Mouse (Mus musculus) embryonic facial prominence, embryonic 13.5 days (tissue): Measurements from ENCODE around the gene Satb2. TPM values are rescaled to one million over a fixed set of nuclear protein-coding genes. Genes with fewer than 3 reads are reported as not detected.
A peak's percentile ranks its signal among the peaks of the same experiment; 100 is the strongest.
"Not testable (repeated sequence)": the region's sequence is repeated elsewhere in the genome, so short reads cannot be mapped to it uniquely, and the experiment has no call there.

Experiments
- ATAC-seq: fragments of 200-750 bp; cut with Nextera tagmentation; 2 replicates; pipeline ENCODE4 v1.8.0; 2017; ENCODE audit warnings: low read depth; ENCODE audit not compliant: insufficient number of reproducible peaks, insufficient read depth, low FRiP score, low TSS enrichment
- H3K27ac ChIP-seq: fragments of 300-500 bp; sonication (generic); 2 replicates; pipeline ENCODE4 v1.5.1; 2015; ENCODE audit warnings: moderate library complexity, mild to moderate bottlenecking, inconsistent platforms
- H3K27me3 ChIP-seq: fragments of 300-500 bp; sonication (generic); 2 replicates; pipeline ENCODE4 v1.6.1; 2015; ENCODE audit warnings: mild to moderate bottlenecking, inconsistent platforms
- H3K36me3 ChIP-seq: fragments of 300-500 bp; sonication (generic); 2 replicates; pipeline ENCODE4 v1.6.1; 2015; ENCODE audit warnings: mild to moderate bottlenecking, inconsistent platforms
- H3K4me1 ChIP-seq: fragments of 300-500 bp; sonication (generic); 2 replicates; pipeline ENCODE4 v1.6.1; 2015; ENCODE audit warnings: inconsistent platforms
- H3K4me2 ChIP-seq: fragments of 300-500 bp; sonication (generic); 2 replicates; pipeline ENCODE4 v1.6.1; 2015; ENCODE audit warnings: moderate library complexity, mild to moderate bottlenecking, inconsistent platforms
- H3K4me3 ChIP-seq: fragments of 300-500 bp; sonication (generic); 2 replicates; pipeline ENCODE4 v1.5.1; 2015; ENCODE audit warnings: mild to moderate bottlenecking, inconsistent platforms
- H3K9ac ChIP-seq: fragments of 300-500 bp; sonication (generic); 2 replicates; pipeline ENCODE4 v1.6.1; 2015; ENCODE audit warnings: mild to moderate bottlenecking, inconsistent platforms
- H3K9me3 ChIP-seq: fragments of 300-500 bp; sonication (generic); 2 replicates; pipeline ENCODE4 v1.6.1; 2016; ENCODE audit warnings: inconsistent platforms
- WGBS: fragments of 180-500 bp; shearing (Covaris S2); methylation state at CpG from one replicate; pipeline ENCODE4 v1.1.7; 2015; ENCODE audit warnings: mixed read lengths; 5-methylcytosine and 5-hydroxymethylcytosine counted together
- polyA plus RNA-seq: library from polyadenylated mRNA; unstranded; fragments of >200 nt; fragmentation: Nextera tagmentation; extraction: Ambion mirVana; gene quantifications from 2 replicates; pipeline ENCODE4 v1.2.1, GENCODE M21; 2015

Gene Satb2
- polyA plus RNA-seq, 1 experiment from 2014 or later = 23.9 TPM

DNA sequence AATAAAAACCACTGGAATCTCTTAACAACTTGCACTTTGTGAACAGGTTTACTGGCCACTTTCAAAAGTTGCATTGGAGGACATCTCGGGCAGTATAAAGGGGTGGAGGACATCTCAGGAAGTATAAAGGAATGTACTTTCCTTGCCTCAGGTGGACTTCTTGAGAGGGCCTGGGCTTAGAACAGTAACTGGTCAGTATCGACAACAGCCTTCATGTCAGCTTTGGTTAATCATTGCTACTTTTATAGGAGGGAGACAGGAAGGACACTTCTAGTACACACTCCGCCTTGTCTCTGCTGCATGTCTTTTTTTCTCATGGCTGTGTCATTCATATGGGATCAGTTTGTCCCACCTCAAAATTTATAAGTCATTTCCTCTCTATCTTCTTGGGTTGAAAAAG, 156.4 kb downstream of the Satb2 start:
- Histone ChIP-seq H3K4me3 (no peak overlapping the region), H3K9me3 (no peaks in the 10 kb centered on the region), H3K27me3 (no peaks in the 10 kb centered on the region), H3K9ac (no peak overlapping the region), H3K36me3 (peaks cover 9% of the 10 kb centered on the region; the same call in 1 of the 2 replicates), H3K4me2 (no peak overlapping the region), H3K4me1 (peaks cover 10% of the 10 kb centered on the region; the same call in 1 of the 2 replicates), H3K27ac (no peak overlapping the region)
- WGBS = 91% methylated on average over 3 of the region's 3 CpGs
- no peak for ATAC-seq

DNA sequence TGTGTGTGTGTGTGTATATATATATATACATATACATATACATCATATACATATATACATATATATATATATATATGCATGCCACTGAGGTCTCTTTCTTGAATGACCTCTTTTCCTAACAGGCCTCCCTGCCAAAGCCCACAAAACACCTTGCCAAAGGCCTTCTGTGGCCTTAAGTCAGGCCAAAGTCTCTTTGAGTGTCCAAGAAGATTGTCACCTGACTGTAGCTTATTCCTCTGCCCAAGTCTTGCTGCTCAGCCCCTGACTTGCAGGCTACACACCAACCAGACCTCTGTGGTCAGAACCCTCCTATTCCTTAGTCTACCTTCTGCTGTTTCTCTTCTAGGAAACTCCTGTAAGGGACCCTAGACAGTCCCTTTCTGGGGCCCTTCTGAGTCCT, 164.9 kb downstream of the Satb2 start:
- Histone ChIP-seq H3K27me3 (peaks cover 4% of the 10 kb centered on the region; the same call in 1 of the 2 replicates), H3K4me3 (no peak overlapping the region), H3K9ac (no peak overlapping the region), H3K4me1 (peaks cover 11% of the 10 kb centered on the region; the same call in 1 of the 2 replicates), H3K9me3 (no peaks in the 10 kb centered on the region), H3K27ac (no peak overlapping the region), H3K4me2 (no peak overlapping the region), H3K36me3 (no peaks in the 10 kb centered on the region)
- no peak for ATAC-seq

DNA sequence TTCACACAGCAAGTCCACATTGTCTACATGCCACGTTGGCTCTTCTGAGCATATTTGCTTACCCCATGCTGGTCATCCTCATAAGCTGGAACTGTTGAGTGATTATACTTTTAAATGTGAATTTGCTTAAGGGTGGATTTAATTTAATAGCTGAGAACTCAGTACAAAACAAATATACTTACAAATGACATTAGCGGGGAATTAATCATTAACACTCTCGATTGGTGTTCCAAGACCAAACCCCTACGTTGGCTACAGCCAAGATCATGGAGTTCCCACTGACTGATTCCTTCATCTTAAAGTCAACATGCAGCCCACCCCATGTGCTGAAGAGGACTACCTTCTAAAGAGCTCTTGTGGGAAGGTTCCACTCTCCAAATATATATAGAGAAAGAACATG, 165.5 kb downstream of the Satb2 start:
- H3K27me3 ChIP-seq = peaks cover 4% of the 10 kb centered on the region; the same call in 1 of the 2 replicates
- no peaks in the 10 kb centered on the region for H3K36me3 ChIP-seq
- H3K9me3 ChIP-seq = no peaks in the 10 kb centered on the region
- no peak for ATAC-seq
- H3K9ac ChIP-seq = no peak overlapping the region
- no peak overlapping the region for H3K4me3 ChIP-seq
- WGBS = 91% methylated on average over 4 of the region's 4 CpGs
- no peak overlapping the region for H3K27ac ChIP-seq
- no peak overlapping the region for H3K4me2 ChIP-seq
- H3K4me1 ChIP-seq = peaks cover 7% of the 10 kb centered on the region; the same call in 1 of the 2 replicates

DNA sequence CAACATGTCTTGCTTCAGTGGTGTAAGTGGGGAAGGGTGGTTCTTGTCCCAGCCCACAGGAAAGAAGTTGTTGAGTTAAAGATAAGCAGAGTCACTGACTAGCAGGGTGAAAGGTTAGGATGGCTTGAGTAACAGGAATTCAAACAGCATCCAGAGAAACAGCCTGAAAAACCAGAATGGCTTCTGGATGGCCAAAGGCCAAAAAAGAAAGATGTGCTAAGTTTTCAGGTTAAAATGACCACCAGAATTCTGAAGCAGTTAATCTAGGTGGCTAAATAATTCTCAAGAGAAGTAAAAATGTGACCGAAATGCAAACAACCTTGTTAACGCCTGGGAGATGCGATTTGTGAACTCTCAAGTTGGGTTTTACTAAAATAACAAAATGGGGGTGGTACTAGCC, 167.0 kb downstream of the Satb2 start:
- WGBS = 91% methylated on average over 3 of the region's 3 CpGs
- H3K4me2 ChIP-seq = no peak overlapping the region
- H3K27me3 ChIP-seq = peaks cover 7% of the 10 kb centered on the region; the same call in 1 of the 2 replicates
- no peak overlapping the region for H3K9ac ChIP-seq
- H3K9me3 ChIP-seq = no peaks in the 10 kb centered on the region
- H3K36me3 ChIP-seq = no peaks in the 10 kb centered on the region
- H3K4me1 ChIP-seq = 0 out of 2 replicates have a peak, but pooled peaks cover 2% of the 10 kb centered on the region
- no peak overlapping the region for H3K27ac ChIP-seq
- no peak for ATAC-seq
- no peak overlapping the region for H3K4me3 ChIP-seq

DNA sequence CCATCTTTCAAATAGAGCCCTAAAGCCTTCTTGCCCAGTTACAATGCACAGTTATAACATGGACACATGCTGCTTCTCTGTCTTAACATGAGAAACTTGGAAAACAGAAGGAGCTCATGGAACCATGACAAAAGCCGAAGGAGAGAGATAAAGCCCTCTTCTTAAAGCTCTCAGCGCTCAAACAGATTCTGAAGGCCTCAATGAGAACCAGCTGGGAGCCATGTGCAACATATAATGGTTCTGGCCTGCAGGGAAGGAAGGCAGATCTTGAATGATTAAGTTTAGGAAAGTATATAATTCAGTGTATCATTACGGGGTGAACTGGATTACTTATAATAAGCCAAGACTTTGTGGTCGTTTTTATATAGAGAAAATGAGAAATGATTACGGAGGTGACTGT, 172.4 kb downstream of the Satb2 start:
- H3K4me3 ChIP-seq = no peak overlapping the region
- WGBS = 32% methylated on average over 5 of the region's 5 CpGs
- no peaks in the 10 kb centered on the region for H3K36me3 ChIP-seq
- 0 out of 2 replicates have a peak, but pooled peaks cover 4% of the 10 kb centered on the region for H3K27me3 ChIP-seq
- H3K27ac ChIP-seq = no peak overlapping the region
- H3K4me2 ChIP-seq = no peak overlapping the region
- ATAC-seq = no peak
- H3K4me1 ChIP-seq = peaks cover 7% of the 10 kb centered on the region; the same call in 1 of the 2 replicates
- H3K9ac ChIP-seq = no peak overlapping the region
- H3K9me3 ChIP-seq = no peaks in the 10 kb centered on the region

DNA sequence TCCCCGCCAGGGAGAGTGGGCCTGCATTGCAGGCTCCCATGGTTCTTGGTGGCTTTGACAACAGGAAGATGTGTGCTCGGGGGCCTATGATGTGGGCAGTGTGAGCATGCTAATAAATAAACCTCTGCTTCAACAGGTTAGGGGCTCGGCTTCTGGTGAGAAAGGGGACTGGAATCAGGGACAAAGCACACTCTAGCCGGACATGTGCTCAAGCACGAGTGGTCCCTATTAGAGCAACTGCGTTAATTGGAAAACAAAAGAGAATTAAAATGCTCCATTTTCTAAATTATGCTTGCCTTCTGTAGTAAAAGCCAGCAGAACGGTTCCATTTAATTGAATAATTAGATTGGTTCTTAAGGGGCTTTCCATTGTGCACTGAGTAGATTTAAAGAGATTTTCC, 177.8 kb downstream of the Satb2 start:
- no peak overlapping the region for H3K27ac ChIP-seq

DNA sequence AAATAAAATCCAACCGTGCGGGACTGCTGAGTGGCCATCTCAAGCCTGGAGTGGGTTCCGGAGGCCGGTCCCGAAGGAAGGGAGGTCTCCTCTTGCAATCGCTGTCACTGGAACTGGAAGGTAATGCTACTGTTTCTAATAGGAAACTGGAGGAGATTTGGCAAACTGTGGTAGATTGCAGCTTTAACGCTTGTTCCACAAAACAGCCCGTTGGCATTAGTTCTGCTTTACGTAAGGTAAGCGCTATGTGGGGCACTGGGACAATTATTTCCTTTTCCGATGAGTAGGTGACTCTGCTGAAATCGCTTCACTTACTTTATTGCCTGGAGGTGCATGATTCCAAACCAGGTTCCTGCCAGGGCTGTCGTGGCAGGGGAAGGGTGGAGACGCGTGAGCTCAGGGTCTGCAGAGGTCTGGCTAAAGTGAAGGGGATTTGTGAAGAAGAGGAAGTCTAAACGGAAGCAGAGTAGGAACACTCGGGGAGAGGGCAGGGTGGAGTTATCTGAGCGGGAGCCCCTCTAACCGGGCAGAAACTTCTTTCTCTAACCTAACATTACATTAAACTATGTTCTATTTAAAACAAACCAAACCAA, 183.3 kb downstream of the Satb2 start:
- H3K9ac ChIP-seq = no peak overlapping the region
- no peaks in the 10 kb centered on the region for H3K9me3 ChIP-seq
- no peaks in the 10 kb centered on the region for H3K27me3 ChIP-seq
- 63% methylated on average over 19 of the region's 19 CpGs for WGBS
- H3K4me1 ChIP-seq = no peaks in the 10 kb centered on the region
- H3K4me2 ChIP-seq = peak overlapping the region; percentile 34
- H3K36me3 ChIP-seq = peaks cover 32% of the 10 kb centered on the region
- no peak overlapping the region for H3K27ac ChIP-seq
- H3K4me3 ChIP-seq = no peak overlapping the region
- ATAC-seq = no peak

More for the DNA sequence above, 177.8 kb downstream of the Satb2 start:
- H3K9ac ChIP-seq = no peak overlapping the region
- no peak for ATAC-seq
- H3K4me2 ChIP-seq = no peak overlapping the region
- no peaks in the 10 kb centered on the region for H3K4me1 ChIP-seq
- H3K27me3 ChIP-seq = no peaks in the 10 kb centered on the region
- WGBS = 69% methylated on average over 7 of the region's 7 CpGs
- peaks cover 25% of the 10 kb centered on the region for H3K36me3 ChIP-seq
- no peaks in the 10 kb centered on the region for H3K9me3 ChIP-seq
- H3K4me3 ChIP-seq = no peak overlapping the region

DNA sequence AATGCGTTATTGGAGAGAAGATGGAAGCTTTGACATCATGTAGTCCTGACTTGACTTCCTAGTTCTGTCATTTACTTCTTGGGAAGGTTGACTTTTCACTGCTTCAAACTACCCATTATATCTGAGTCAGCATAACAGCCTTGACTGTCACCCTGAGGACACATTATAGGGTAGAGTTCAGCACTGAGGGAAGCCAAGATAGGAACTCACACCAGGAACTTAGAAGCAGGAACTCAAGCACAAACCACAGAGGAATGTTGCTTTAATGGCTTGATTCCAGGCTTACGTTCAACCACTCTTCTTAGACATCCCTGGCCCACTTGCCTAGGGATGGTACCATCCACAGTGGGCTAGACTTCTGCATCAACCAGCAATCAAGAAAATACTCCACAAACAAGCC, 188.8 kb downstream of the Satb2 start:
- H3K4me3 ChIP-seq = no peak overlapping the region
- H3K4me1 ChIP-seq = no peaks in the 10 kb centered on the region
- H3K36me3 ChIP-seq = 0 out of 2 replicates have a peak, but pooled peaks cover 4% of the 10 kb centered on the region
- no peaks in the 10 kb centered on the region for H3K27me3 ChIP-seq
- H3K4me2 ChIP-seq = no peak overlapping the region
- H3K9me3 ChIP-seq = no peaks in the 10 kb centered on the region
- no peak overlapping the region for H3K27ac ChIP-seq
- H3K9ac ChIP-seq = no peak overlapping the region
- ATAC-seq = no peak
- WGBS = 82% methylated on average over 2 of the region's 2 CpGs

DNA sequence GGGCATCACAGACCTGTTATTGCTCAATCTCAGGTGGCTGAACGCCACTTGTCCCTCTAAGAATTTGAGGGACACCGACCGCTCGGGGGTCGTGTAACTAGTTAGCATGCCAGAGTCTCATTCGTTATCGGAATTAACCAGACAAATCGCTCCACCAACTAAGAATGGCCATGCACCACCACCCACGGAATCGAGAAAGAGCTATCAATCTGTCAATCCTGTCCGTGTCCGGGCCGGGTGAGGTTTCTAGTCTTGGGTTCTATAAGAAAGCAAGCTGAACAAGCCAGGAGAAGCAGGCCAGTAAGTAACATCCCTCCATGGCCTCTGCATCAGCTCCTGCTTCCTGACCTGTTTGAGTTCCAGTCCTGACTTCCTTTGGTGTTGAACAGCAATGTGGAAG, 196.3 kb downstream of the Satb2 start:
- not testable (repeated sequence) for H3K4me2 ChIP-seq, ATAC-seq, H3K4me3 ChIP-seq, H3K27me3 ChIP-seq, H3K9ac ChIP-seq, H3K27ac ChIP-seq, H3K4me1 ChIP-seq, H3K9me3 ChIP-seq, H3K36me3 ChIP-seq
- WGBS = 89% methylated on average over 13 of the region's 13 CpGs

DNA sequence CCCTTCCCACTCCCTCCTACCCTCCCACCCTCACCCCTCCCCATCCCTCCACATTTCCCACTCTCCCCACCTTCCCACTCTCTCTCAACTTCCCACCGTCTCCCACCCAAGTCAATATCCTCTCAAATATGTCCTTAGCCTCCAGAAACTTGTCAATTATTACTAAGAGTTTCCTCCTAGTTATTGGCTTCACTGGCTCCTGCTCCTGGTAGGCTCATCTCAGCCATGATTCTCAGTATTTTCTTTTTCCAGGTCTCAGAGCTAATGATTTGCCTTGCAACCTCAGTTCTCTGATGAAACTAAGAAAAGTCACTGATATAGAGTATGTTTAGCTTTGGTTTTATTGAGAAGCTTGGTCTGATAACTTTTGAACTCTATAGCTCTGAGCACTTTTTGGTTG, 214.2 kb downstream of the Satb2 start:
- H3K9ac ChIP-seq = no peak overlapping the region
- H3K4me2 ChIP-seq = no peak overlapping the region
- H3K27ac ChIP-seq = no peak overlapping the region
- no peaks in the 10 kb centered on the region for H3K4me1 ChIP-seq
- H3K27me3 ChIP-seq = no peaks in the 10 kb centered on the region
- H3K36me3 ChIP-seq = no peaks in the 10 kb centered on the region
- 82% methylated on average over 1 of the region's 1 CpGs for WGBS
- H3K4me3 ChIP-seq = no peak overlapping the region
- ATAC-seq = no peak
- H3K9me3 ChIP-seq = no peaks in the 10 kb centered on the region

DNA sequence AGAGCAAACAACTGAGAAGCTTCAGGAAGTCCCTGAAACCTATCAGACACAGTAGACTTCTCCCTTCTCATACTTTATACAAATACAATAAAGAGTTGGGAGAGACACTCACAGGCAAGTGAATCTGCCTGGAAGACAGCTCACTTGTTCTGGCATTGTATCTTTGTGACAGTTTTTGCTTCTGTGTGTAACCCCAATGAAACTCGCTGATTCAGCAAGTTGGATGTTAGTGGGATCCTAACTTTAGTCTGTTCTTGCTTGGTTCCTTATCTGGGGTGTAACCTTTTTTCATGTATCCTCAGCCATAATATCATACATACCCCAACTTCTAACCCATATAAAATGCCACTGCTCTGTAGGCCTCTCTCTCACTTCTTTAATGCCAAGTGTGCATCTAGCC, 216.9 kb downstream of the Satb2 start:
- no peaks in the 10 kb centered on the region for H3K4me1 ChIP-seq
- H3K4me3 ChIP-seq = no peak overlapping the region
- H3K27me3 ChIP-seq = no peaks in the 10 kb centered on the region
- 84% methylated on average over 1 of the region's 1 CpGs for WGBS
- no peak overlapping the region for H3K27ac ChIP-seq
- H3K9ac ChIP-seq = no peak overlapping the region
- no peak overlapping the region for H3K4me2 ChIP-seq
- no peaks in the 10 kb centered on the region for H3K36me3 ChIP-seq
- H3K9me3 ChIP-seq = no peaks in the 10 kb centered on the region
- ATAC-seq = no peak

DNA sequence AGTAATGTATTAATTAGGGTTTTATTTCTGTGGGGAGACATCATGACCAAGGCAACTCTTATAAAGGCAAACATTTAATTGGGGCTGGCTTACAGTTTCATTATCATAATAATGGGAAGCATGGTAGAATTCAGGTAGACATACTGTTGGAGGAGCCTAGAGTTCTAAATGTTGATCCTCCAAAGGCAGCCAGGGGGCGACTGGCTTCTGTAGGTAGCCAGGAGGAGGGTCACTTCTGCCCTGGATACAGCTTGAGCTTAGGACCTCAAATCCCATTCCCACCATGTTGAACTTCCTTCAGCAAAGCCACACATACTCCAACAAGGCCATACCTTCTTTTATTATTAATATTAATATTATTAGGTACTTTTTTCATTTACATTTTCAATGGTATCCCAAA, 225.2 kb downstream of the Satb2 start:
- no peak overlapping the region for H3K4me2 ChIP-seq
- H3K27ac ChIP-seq = no peak overlapping the region

More for the DNA sequence above, 225.2 kb downstream of the Satb2 start:
- 46% methylated on average over 1 of the region's 1 CpGs for WGBS
- Histone ChIP-seq H3K9me3 (no peaks in the 10 kb centered on the region), H3K36me3 (no peaks in the 10 kb centered on the region), H3K4me3 (no peak overlapping the region), H3K27me3 (peaks cover 8% of the 10 kb centered on the region), H3K9ac (no peak overlapping the region), H3K4me1 (no peaks in the 10 kb centered on the region)
- ATAC-seq = no peak
